Mouse (Mus musculus) mature B cell (primary cell): ENCODE data around the gene Gm10134.
"Not testable (repeated sequence)": the region's sequence is repeated elsewhere in the genome, so short reads cannot be mapped to it uniquely, and the experiment has no call there.

Source experiments
- in situ Hi-C: fragments of 300-500 bp; cut with MboI; formaldehyde crosslinking; loops from 2 replicates; pipeline ENCODE4 v1.14.3; 2019

Gm10134 gene

GRCm38 (mm10) chr2:28505795-28506194, at the start of gene Gm10134:
Gene Gm10134 (plus strand): TSS chr2:28506095.
- in situ Hi-C loops, result no loop called here

DNA sequence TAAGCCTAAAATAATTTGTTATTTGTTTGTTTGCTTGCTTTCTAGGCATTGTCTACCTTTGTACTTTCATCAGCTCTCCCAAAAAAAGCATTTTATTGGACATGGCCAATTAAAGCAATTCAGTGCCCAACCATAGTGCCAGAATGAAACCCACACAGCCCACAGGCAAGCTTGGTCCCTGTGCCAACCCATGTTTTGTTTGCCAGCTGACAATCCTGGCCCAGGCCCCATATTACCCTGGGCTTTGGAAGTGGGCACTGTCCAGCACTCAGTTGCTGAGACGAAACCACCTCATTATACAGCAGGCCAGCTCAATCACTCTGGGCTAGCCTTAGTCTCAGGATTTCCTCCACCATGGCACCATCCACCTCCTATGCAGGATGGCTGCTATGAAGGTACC, 49.3 kb upstream of the Gm10134 start:
- in situ Hi-C loops, result no loop called here

- in situ Hi-C loops, result no loop called here
Observed at GRCm38 (mm10) chr2:28463919-28464318, 42.0 kb upstream of the Gm10134 start.

GRCm38 (mm10) chr2:28464919-28465318, 41.0 kb upstream of the Gm10134 start:
- in situ Hi-C loops, result no loop called here

DNA sequence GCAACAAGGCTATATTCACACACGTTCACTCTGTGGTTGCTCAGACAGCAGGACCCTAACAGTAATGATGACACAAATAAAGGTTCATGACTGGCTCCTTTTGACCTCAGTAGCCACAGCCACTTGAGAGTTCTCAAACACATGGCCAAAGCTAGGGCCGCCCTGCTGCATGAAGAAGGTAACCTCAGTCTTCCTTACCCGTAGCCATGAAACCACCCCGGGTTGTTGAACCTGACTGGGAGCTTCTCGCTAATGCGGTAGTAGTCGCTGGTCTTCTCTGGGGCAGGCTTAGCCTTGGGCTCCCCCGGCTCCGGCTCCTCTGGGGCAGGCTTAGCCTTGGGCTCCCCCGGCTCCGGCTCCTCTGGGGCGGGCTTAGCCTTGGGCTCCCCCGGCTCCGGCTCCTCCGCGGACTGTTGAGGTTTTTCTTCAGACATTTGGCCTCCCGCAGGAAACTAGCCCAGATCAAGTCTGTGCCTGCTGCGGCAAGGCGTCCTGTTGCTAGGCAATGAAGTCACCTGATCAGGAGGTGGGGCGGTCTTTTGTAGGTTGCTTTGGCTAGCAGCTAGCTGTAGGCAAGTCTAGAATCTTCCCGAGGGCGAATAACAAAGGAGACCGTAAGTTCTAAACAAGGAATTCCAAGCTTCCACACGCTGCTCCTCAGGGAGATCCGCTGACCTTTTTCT, 39.9 kb upstream of the Gm10134 start, which contains the start of gene 1700007K13Rik:
Gene 1700007K13Rik, minus strand, starts transcription at position 497 of the 683 bp plus-strand sequence.
- in situ Hi-C loops, result no loop called here

DNA sequence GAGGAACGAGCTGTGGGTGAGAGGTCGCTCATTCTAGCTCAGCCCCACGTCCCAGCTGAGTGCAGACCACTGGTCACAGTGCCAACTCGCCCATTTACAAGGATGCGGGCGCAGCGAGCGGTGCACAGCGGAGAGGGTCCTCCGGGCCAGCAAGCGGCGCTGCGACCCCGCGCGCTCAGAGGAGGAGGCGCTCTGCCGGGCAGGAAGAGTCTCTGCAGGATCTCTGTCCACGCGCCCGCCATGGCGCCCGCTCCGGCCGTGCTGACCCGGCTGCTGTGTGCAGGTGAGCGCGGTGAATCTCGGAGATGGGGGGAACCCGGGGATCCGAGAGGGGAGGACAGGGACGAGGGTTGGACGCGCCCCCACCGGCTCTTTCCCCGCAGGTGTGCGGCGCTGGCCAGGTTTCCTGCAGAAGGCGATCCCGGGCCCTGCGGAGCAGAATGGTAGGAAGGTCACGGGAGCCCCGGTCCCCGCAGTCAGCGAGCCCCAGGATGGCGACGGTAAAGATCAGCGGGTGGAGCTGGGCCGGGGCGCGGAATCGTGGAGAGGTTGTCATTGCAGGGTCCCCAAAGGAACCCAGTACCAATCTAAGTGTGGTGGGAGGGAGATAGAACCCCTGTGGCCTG, 37.9 kb upstream of the Gm10134 start, which contains the start of gene Mrps2:
Gene Mrps2, plus strand, starts transcription at position 207 of the 626 bp plus-strand sequence.
- in situ Hi-C loops, result no loop called here

DNA sequence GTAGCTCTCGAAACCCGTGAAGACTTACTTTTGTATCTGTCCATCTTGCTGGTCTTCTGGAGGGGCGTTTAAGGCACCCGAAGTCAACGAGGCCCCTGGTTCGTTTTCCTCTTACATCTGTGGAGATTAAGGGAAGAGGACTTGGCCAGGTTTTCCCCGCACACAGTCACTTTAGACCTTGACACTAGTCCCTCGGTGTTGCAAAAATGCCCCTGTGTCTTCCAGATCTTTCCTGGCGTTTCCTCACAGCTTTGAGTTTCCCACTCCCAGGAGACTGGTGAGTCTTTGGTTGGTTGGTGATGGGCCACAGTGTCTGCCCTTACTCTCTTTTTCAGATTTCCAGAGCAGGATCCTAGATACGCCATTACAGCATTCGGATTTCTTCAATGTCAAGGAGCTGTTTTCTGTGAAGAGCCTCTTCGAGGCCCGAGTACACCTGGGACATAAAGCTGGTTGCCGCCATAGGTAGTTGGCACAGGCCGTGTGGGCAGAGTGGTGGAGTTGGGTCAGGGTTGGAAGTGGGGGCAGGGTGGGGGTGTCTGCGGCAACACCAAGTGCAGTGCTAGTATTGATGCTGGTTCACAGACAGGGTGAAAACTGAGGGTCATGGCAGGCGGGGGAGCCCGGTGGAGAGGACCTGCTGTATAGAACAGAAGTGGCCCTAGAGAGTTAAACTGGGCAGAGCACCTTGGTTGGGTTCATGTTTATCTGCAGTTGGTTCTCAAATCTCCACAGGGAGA, 37.2 kb upstream of the Gm10134 start:
- in situ Hi-C loops, result no loop called here

GRCm38 (mm10) chr2:28469461-28469860, 36.4 kb upstream of the Gm10134 start:
- in situ Hi-C loops, result no loop called here

- in situ Hi-C loops, result no loop called here
Observed at GRCm38 (mm10) chr2:28470591-28470990, 35.3 kb upstream of the Gm10134 start.

DNA sequence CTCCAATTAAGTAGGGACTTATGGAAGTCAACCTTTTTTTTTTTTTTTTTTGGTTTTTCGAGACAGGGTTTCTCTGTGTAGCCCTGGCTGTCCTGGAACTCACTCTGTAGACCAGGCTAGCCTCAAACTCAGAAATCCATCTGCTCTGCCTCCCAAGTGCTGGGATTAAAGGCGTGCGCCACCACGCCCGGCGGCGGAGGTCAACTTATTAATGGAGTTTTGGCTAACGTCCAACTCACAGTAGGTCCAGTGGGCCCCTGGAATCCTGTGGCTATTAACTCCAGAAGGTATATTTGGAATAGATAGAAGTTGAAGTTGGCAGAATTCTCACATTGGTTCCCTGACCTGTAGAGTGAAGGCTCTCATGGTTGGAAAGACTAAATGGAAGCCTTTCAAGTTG, 33.9 kb upstream of the Gm10134 start:
- in situ Hi-C loops, result not testable (repeated sequence)

DNA sequence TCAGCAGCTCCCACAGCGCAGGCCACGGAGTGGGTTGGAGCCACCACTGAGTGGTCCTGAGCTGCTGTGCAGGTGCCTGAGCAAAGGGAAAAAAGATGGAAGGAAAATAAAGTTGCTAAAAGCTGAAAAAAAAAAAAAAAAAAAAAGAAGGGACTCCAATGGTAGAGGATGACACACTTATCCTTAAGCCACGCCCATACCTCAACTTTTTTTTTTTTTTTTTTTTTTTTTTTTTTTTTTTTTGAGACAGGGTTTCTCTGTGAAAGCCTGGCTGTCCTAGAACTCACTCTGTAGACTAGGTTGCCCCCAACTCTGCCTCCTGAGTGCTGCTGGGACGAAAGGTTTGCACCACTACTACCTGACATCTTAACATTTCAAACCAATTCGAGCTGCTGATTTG, 27.9 kb upstream of the Gm10134 start:
- in situ Hi-C loops, result not testable (repeated sequence)

DNA sequence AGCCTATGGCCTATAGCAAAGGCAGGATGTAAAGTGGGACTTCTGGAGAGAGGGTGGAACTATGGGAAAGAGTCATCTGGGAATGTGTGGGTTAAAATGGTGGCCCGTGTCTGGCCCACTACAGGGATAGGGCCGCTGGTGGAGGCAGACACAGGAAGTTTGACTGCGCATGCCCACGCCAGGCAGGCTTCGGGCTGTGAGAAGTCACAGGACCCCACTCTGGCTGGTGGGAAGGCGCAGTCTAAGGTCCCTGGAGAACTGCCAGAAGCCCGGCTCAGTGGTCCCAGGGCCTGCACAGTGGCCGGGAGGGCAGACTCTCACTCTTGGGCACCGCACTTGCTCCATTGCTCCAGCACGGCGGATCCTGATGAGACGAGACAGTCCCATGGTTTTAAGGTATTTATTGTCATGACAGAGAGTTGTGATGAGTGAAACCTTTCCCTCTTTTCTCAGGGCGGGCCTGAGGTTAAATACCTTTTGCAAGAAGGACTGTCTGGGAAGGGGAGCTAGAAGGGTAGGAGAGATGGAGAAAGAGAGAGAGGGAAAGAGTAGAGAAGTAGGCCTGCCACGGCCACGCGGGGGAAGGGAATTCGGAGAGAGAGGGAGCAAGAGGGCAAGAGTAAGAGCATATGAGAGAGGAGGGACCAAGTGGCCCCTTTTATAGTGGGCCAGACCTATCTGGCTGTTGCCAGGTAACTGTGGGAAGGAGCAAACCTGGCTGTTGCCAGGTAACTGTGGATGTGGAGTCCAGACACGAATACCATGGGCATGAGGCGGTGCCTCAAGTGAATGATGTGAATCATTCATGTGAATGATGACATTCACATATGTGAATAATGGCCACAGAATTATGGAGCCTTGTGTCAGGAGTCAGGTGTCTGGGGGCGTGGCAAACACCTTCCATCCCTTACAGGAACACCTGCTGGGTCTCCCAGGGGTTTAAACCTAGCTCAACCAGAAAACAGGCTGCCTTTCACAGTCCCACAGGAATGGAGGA, 26.4 kb upstream of the Gm10134 start:
- in situ Hi-C loops, result no loop called here

DNA sequence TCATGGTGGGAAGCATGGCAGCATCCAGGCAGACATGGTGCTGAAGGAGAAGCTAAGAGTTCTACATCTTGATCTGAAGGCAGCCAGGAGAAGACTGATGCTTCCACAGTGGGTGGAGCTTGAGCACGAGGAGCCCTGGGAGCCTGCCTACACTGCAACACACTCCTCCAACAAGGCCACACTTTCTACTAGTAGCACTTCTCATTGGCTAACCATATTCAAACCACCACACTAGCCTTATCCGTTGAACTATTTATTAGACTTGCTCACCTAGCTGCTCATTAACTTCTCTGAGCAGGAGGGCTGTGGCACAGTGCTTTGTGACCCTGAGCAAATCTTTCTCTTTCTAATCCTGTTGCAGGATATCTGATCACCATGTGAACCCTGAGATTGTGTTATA, 22.0 kb upstream of the Gm10134 start:
- in situ Hi-C loops, result no loop called here

DNA sequence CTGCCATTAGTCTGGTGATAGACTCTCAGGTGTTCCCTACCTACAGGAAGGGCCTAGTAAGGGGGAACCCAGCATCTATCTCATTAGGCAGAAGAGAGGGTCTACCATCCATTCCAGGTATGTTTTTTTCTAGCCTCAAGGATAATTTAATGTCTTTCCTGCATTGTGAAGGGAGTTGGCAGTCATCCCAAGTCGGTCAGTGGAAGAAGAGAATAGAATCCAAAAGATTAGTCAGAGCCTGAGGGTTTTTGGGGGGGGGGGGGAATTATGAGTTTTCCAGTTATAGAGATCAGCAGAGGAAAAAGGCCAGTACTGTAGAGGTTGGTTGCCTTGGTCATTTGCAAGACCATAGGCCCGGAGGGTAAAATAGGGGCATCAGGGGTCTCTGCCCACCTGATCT, 11.4 kb upstream of the Gm10134 start:
- in situ Hi-C loops, result no loop called here

DNA sequence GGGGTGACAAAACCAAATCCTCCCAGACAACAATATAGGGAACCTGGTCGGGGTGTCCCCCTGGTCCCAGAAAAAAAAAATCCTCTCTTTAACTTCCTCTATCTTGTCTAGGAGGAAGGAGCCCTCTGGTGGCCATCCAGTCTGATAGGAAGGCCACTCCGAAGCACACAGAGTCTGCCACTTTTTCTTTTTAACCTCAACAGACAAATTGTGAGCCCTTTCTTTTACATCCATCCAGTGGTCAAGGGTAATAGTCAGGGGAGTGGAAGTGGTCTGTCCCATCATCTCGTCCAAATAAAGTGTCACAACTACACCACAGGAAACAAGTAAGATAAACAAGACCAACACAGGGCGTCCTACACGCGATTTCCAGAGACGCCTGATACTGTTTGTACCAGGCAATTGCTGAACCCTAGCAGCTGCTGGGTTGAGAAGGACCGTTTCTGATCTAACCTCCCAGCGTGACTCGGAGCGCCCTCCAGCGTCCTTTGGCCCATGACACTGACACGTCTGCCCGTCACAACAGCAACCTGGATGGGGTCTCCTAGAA, 10.6 kb upstream of the Gm10134 start:
- in situ Hi-C loops, result no loop called here

GRCm38 (mm10) chr2:28495801-28496595, 9.9 kb upstream of the Gm10134 start:
- in situ Hi-C loops, result no loop called here

DNA sequence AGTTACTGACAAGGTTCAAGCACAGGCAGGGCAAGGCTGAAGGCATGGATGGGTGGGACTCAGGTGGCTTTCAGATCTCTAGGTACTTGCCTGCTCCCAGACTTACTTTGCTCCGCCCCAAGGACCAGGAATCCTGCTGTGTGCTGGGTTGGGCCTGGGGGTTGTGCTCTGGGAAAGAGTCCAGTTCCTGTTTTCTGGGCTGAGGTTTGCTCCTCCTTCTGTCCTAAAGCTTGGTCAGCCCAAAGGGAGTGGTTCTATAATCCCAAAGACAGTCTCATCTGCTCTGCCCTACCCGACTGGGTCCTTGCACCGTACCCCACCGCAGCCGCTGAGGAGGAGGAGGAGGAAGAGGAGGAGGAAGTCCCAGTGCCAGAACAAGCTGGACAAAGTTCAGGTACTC, 9.2 kb upstream of the Gm10134 start, which contains the start of gene Gbgt1:
Gene Gbgt1, plus strand, starts transcription at position 221 of the 400 bp plus-strand sequence.
- in situ Hi-C loops, result no loop called here

DNA sequence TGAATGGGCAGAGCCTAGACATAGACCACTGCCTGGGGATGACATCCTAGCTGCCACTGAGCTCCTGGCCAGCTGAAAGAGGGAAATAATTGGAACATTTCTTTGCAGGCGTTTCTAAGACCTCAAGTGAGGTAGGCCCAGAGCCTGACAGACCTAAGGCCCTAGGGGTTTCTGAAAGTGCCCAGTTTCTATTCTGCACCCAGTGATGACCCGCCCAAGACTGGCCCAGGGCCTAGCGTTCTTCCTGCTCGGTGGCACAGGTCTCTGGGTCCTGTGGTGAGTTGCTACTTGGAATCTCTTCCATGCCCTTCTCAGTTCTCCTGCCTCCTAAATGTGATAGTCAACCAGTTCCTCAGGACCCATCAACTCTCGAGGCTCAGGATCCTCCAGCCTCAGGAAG, 8.3 kb upstream of the Gm10134 start:
- in situ Hi-C loops, result no loop called here

DNA sequence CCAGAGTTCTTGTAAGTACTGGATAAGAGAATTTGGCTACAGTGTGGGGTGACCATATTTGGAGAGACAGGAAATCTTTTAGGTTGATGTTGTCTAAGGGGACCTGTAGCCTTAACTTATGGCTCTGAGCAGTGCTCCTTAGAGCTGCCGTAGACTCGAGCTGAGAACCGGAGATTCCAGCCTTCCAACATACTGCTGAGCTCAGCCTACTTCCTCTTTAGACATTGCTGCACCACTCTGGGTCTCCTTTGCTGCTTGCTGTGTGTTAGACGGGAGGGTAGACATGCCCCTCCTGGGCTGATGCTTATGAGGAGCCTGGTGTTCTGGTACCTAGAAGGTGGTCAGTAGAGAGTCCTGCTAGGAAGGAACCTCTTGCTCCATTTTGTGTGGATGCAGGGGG, 7.5 kb upstream of the Gm10134 start:
- in situ Hi-C loops, result no loop called here

DNA sequence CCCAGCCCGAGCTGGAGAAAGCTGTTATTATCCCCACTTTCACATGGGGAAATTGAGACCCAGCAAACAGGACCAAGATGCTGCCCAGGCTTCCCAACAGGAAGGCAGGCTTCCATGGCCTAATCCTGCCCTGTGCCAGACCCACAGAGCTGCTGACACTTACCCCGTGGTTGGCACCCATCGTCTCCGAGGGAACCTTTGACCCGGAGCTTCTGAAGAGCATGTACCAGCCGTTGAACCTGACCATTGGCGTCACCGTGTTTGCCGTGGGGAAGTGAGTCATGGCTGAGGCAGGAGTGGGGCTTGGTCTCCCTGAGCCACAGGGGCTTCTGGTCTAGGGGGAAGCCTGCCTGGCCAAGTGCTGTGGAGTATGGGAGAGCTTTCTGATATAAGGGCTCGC, 2.9 kb upstream of the Gm10134 start:
- in situ Hi-C loops, result no loop called here
